Mouse (Mus musculus) erythroblast, embryonic 14.5 days (primary cell): ENCODE results near the gene Wdr20rt. TPM values are rescaled to one million over a fixed set of nuclear protein-coding genes. Genes with fewer than 3 reads are reported as not detected.
"Not testable (repeated sequence)": the region's sequence is repeated elsewhere in the genome, so short reads cannot be mapped to it uniquely, and the experiment has no call there.

Experiments
- H3K27me3 ChIP-seq: 2 replicates; pipeline ENCODE4 v1.6.1; 2012; ENCODE audit warnings: inconsistent platforms; ENCODE audit not compliant: control insufficient read depth
- H3K36me3 ChIP-seq: 2 replicates; pipeline ENCODE4 v1.6.1; 2012; ENCODE audit warnings: mild to moderate bottlenecking, inconsistent platforms; ENCODE audit not compliant: control insufficient read depth
- H3K4me1 ChIP-seq: 2 replicates; pipeline ENCODE4 v1.6.1; 2012; ENCODE audit warnings: inconsistent platforms; ENCODE audit not compliant: control insufficient read depth
- H3K4me3 ChIP-seq: replicated peaks from 2 replicates; pipeline ENCODE3; 2012; ENCODE audit warnings: moderate library complexity, mild to moderate bottlenecking, inconsistent platforms
- H3K9me3 ChIP-seq: 2 replicates; pipeline ENCODE4 v1.6.1; 2012; ENCODE audit warnings: low read length, inconsistent platforms, mixed read lengths; ENCODE audit not compliant: control insufficient read depth
- GATA1 ChIP-seq: IDR thresholded peaks from 2 replicates; pipeline ENCODE4 v1.6.1; 2012; ENCODE audit warnings: low read length, inconsistent platforms, mixed read lengths
- TAL1 ChIP-seq: IDR thresholded peaks from 3 replicates; pipeline ENCODE4 v1.6.1; 2012; ENCODE audit warnings: low read length, inconsistent platforms, mixed read lengths
- polyA plus RNA-seq: library from polyadenylated mRNA; stranded (reverse); fragments of >175 nt; gene quantifications from 2 replicates; pipeline ENCODE4 v1.2.3, GENCODE M21; 2012

Gene Wdr20rt
- not detected in 2 replicates for polyA plus RNA-seq

DNA sequence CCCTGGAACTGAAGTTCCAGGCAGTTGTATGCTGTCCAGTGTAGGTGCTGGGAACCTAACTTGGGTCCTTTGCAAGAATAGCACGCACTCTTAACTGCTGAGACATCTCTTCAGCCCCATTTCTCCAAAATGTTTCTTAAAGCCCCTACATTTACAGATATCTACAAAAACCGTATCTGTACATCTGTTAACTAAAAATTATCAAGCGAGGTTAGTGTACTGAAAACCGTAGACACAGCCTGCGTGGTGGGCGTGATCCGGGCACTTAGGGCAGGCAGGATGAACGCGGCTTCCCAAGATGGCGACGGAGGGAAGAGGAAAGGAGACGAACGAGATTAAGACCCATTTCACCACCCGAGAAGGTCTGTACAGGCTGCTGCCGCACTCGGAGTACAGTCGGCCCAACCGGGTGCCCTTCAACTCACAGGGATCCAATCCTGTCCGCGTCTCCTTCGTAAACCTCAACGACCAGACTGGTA is at the start of gene Wdr20rt:
Gene Wdr20rt, plus strand, starts transcription at position 51 of the 479 bp plus-strand sequence.
- no peaks in the 10 kb centered on the region for H3K4me1 ChIP-seq
- no peak within 1 kb of the TSS for H3K4me3 ChIP-seq
- no peaks in the 10 kb centered on the region for H3K27me3 ChIP-seq
- H3K9me3 ChIP-seq: peaks cover 20% of the 10 kb centered on the region
- no peak for TF ChIP-seq TAL1
- no peak for TF ChIP-seq GATA1
- no peaks in the 10 kb centered on the region for H3K36me3 ChIP-seq

DNA sequence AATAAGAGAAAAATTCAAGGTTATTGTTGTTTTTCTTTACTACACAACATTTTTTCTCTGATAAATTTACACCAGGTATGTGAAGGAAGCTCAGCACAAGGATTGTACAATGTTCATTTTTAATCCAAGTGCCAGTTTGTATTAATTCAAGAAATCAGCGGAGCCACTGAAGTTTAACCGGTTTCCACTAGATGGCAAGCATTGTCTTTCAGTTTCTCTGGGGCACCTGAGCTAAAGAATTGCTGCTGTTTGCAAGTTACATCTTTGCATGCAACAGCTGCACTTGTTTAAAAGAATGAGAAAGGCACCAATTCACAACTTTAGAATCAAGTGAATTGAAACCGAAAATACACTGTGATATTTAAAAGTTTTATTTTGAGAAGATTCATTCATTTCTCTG is 38.0 kb upstream of the Wdr20rt start:
- no peaks in the 10 kb centered on the region for H3K4me1 ChIP-seq
- no peaks in the 10 kb centered on the region for H3K9me3 ChIP-seq
- no peak overlapping the region for H3K4me3 ChIP-seq
- TF ChIP-seq TAL1: no peak
- TF ChIP-seq GATA1: no peak
- H3K36me3 ChIP-seq: no peaks in the 10 kb centered on the region
- H3K27me3 ChIP-seq: no peaks in the 10 kb centered on the region

- H3K27me3 ChIP-seq: no peaks in the 10 kb centered on the region
- no peaks in the 10 kb centered on the region for H3K9me3 ChIP-seq
- no peak for TF ChIP-seq GATA1
- TF ChIP-seq TAL1: no peak
- H3K4me1 ChIP-seq: no peaks in the 10 kb centered on the region
- H3K4me3 ChIP-seq: no peak overlapping the region
- H3K36me3 ChIP-seq: no peaks in the 10 kb centered on the region
These were observed 36.1 kb upstream of the Wdr20rt start for GRCm38 (mm10) chr12:65189213-65189612.

- Histone ChIP-seq H3K36me3 (no peaks in the 10 kb centered on the region), H3K4me1 (no peaks in the 10 kb centered on the region), H3K27me3 (no peaks in the 10 kb centered on the region), H3K9me3 (no peaks in the 10 kb centered on the region), H3K4me3 (no peak overlapping the region)
- TF ChIP-seq TAL1: no peak
- TF ChIP-seq GATA1: no peak
These were observed 31.2 kb upstream of the Wdr20rt start for GRCm38 (mm10) chr12:65194003-65194530.

- Histone ChIP-seq H3K9me3 (no peaks in the 10 kb centered on the region), H3K27me3 (no peaks in the 10 kb centered on the region), H3K4me1 (no peaks in the 10 kb centered on the region), H3K4me3 (no peak overlapping the region), H3K36me3 (no peaks in the 10 kb centered on the region)
- no peak for TF ChIP-seq TAL1
- no peak for TF ChIP-seq GATA1
These were observed 23.5 kb upstream of the Wdr20rt start for GRCm38 (mm10) chr12:65201812-65202211.

DNA sequence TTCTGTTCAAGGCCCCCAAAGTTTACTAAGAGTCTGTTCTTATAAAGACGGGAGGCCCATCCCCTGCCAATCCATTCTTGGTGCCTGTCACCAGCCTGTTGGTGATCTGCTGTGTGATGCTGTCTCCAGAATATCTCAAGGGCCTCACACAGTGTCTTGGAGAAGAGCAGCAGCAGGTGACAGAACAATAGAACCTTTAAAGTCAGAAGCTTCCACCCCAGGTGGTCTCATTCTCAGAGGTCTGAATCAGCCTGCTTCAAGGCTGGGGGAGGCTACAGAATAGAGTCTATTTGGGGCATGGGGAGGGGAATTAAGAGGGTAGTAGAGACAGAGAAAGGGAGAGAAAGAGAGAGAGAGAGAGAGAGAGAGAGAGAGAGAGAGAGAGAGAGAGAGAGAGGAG is 18.9 kb upstream of the Wdr20rt start:
- no peaks in the 10 kb centered on the region for H3K9me3 ChIP-seq
- no peak overlapping the region for H3K4me3 ChIP-seq
- no peaks in the 10 kb centered on the region for H3K4me1 ChIP-seq
- no peaks in the 10 kb centered on the region for H3K36me3 ChIP-seq
- TF ChIP-seq GATA1: no peak
- TF ChIP-seq TAL1: no peak
- H3K27me3 ChIP-seq: no peaks in the 10 kb centered on the region

GRCm38 (mm10) chr12:65216404-65216840 is 8.9 kb upstream of the Wdr20rt start:
- TF ChIP-seq GATA1 (no peak), TAL1 (no peak)
- no peaks in the 10 kb centered on the region for H3K27me3 ChIP-seq
- no peaks in the 10 kb centered on the region for H3K9me3 ChIP-seq
- H3K36me3 ChIP-seq: no peaks in the 10 kb centered on the region
- no peak overlapping the region for H3K4me3 ChIP-seq
- H3K4me1 ChIP-seq: no peaks in the 10 kb centered on the region

DNA sequence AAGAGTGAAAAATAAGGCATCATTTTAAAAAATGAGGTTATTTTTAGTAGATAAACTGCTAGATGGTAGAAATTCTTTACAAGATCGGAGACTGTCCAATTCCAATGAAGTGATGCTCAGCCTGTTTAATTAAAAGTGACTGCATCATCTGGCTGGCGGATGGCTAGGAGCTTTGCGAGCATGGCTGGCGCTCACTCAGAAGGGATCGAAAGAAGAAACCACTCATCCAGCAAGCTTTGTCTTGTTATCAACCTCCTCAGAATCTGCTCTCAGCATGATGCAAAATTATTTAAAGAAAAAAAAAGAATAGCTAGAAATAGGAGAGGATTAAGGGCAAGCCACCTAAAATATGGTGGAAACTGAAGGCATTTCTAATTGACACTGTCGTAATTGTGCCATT is 3.3 kb downstream of the Wdr20rt start:
- Histone ChIP-seq H3K36me3 (no peaks in the 10 kb centered on the region), H3K4me3 (no peak overlapping the region), H3K27me3 (no peaks in the 10 kb centered on the region), H3K4me1 (no peaks in the 10 kb centered on the region), H3K9me3 (peaks cover 20% of the 10 kb centered on the region)
- no peak for TF ChIP-seq TAL1
- no peak for TF ChIP-seq GATA1

DNA sequence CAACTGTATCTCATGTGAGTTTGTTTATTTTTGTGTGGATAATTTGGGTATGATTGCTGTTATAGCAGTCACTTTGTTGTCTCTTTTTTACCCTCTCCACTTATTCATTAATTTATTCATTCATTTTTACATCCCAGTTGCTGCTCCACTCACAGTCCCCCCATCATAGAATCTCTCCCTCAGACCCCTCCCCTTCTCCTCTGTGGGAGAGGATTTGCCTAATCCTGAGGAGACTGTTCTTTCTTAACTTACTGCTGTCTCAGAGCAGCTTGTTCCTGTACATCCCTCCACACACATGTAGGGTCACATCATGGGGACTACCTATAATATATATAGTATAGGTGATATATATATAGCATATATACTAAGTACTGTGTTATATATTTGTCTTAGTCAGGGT is 3.7 kb downstream of the Wdr20rt start:
- TF ChIP-seq TAL1: no peak
- TF ChIP-seq GATA1: no peak

GRCm38 (mm10) chr12:65232801-65233200 is 7.5 kb downstream of the Wdr20rt start:
- H3K4me3 ChIP-seq, H3K36me3 ChIP-seq, H3K4me1 ChIP-seq, H3K27me3 ChIP-seq, H3K9me3 ChIP-seq: not testable (repeated sequence)

More for the DNA sequence above, 3.7 kb downstream of the Wdr20rt start:
- Histone ChIP-seq H3K27me3 (no peaks in the 10 kb centered on the region), H3K36me3 (no peaks in the 10 kb centered on the region), H3K4me3 (no peak overlapping the region), H3K9me3 (peaks cover 20% of the 10 kb centered on the region), H3K4me1 (no peaks in the 10 kb centered on the region)
